Mouse (Mus musculus) CH12.LX (cell line): ENCODE measurements at regions not wholly inside any gene's neighbourhood (a gene's known extent, or its start where the extent isn't known, plus 50 kb on each side); places are given as distances from the start of the nearest gene placed in this dataset.

ENCODE experiments used
- DNase-seq: peaks from one replicate; pipeline ENCODE4 v3.0.0-alpha.2; 2013; ENCODE audit errors: extremely low read depth
- H3K27ac ChIP-seq: 2 replicates; pipeline ENCODE4 v1.5.1; 2012; ENCODE audit warnings: low read depth, mild to moderate bottlenecking, control low read depth, moderate library complexity; ENCODE audit not compliant: insufficient read depth
- H3K27me3 ChIP-seq: replicated peaks from 2 replicates; pipeline ENCODE3; 2012; ENCODE audit warnings: inconsistent platforms
- H3K36me3 ChIP-seq, 2 experiments: replicated peaks in 1 of 2; 2 replicates each; pipeline versions ENCODE3 to v1.6.1; 2012; ENCODE audit warnings: inconsistent platforms in 1 of 2, low read length in 1 of 2, mild to moderate bottlenecking in 1 of 2, mixed read lengths in 1 of 2, moderate library complexity in 1 of 2; ENCODE audit not compliant: control insufficient read depth in 1 of 2, insufficient read depth in 1 of 2
- H3K4me1 ChIP-seq, 2 experiments: 2 replicates each; pipeline ENCODE4 v1.6.1; 2012; ENCODE audit warnings: inconsistent platforms in 1 of 2, moderate library complexity in 1 of 2; ENCODE audit not compliant: insufficient read depth in 2 of 2, control insufficient read depth in 1 of 2
- H3K4me2 ChIP-seq: 2 replicates; pipeline ENCODE4 v1.6.1; 2012; ENCODE audit warnings: low read depth, mild to moderate bottlenecking, control low read depth; ENCODE audit not compliant: poor library complexity, insufficient read depth, severe bottlenecking
- H3K4me3 ChIP-seq, 3 experiments: fragments of 150-350 bp in 1 of 3; sonication (generic) in 1 of 3; replicated peaks in 1 of 3; 2 replicates each; pipeline versions ENCODE3 to v1.5.1; 2011 to 2012; ENCODE audit warnings: low read depth in 2 of 3, low read length in 2 of 3, mild to moderate bottlenecking in 2 of 3, moderate library complexity in 2 of 3, control low read depth in 1 of 3, improper control_type of control experiment in 1 of 3, inconsistent platforms in 1 of 3, mixed read lengths in 1 of 3; ENCODE audit not compliant: poor library complexity in 1 of 3
- H3K79me2 ChIP-seq: replicated peaks from 2 replicates; pipeline ENCODE4 v1.6.1; 2012; ENCODE audit warnings: mild to moderate bottlenecking, moderate library complexity; ENCODE audit not compliant: control insufficient read depth, poor library complexity, insufficient read depth, severe bottlenecking; ENCODE audit errors: extremely low read depth
- H3K9ac ChIP-seq: 2 replicates; pipeline ENCODE4 v1.6.1; 2012; ENCODE audit warnings: low read depth, mild to moderate bottlenecking, control low read depth, moderate library complexity; ENCODE audit not compliant: insufficient read depth
- H3K9me3 ChIP-seq: replicated peaks from 2 replicates; pipeline ENCODE3; 2012; ENCODE audit warnings: low read length, inconsistent platforms, mixed read lengths
- BHLHE40 ChIP-seq: IDR thresholded peaks from 2 replicates; pipeline ENCODE4 v1.6.1; 2011; ENCODE audit warnings: mild to moderate bottlenecking, low read depth, low read length, improper control_type of control experiment
- CHD1 ChIP-seq: IDR thresholded peaks from 2 replicates; pipeline ENCODE4 v1.6.1; 2012; ENCODE audit warnings: low read depth, low read length, improper control_type of control experiment, inconsistent platforms
- CTCF ChIP-seq, 2 experiments: IDR thresholded peaks in 1 of 2; conservative IDR thresholded peaks in 1 of 2; 2 replicates each; pipeline ENCODE4 v1.5.1; 2011 to 2012; ENCODE audit warnings: low read depth in 2 of 2, low read length in 2 of 2, improper control_type of control experiment in 1 of 2, inconsistent platforms in 1 of 2, mild to moderate bottlenecking in 1 of 2, moderate library complexity in 1 of 2
- E2F4 ChIP-seq: IDR thresholded peaks from 2 replicates; pipeline ENCODE4 v1.6.1; 2011; ENCODE audit warnings: low read depth, low read length, improper control_type of control experiment; ENCODE audit not compliant: insufficient replicate concordance
- ELF1 ChIP-seq: IDR thresholded peaks from 2 replicates; pipeline ENCODE4 v1.6.1; 2014; ENCODE audit warnings: low read depth, mild to moderate bottlenecking, inconsistent platforms, low read length, improper control_type of control experiment
- GABPA ChIP-seq: IDR thresholded peaks from 2 replicates; pipeline ENCODE4 v1.6.1; 2012; ENCODE audit warnings: low read depth, low read length, improper control_type of control experiment, inconsistent platforms; ENCODE audit not compliant: insufficient replicate concordance
- HCFC1 ChIP-seq: IDR thresholded peaks from 2 replicates; pipeline ENCODE4 v1.6.1; 2012; ENCODE audit warnings: low read depth, mild to moderate bottlenecking, inconsistent platforms, low read length, improper control_type of control experiment
- IRF4 ChIP-seq: IDR thresholded peaks from 2 replicates; pipeline ENCODE4 v1.6.1; 2014; ENCODE audit warnings: low read depth, mild to moderate bottlenecking, inconsistent platforms, low read length, improper control_type of control experiment
- JUN ChIP-seq: IDR thresholded peaks from 2 replicates; pipeline ENCODE4 v1.6.1; 2011; ENCODE audit warnings: low read depth, mild to moderate bottlenecking, low read length, improper control_type of control experiment, moderate library complexity; ENCODE audit not compliant: insufficient read depth
- JUND ChIP-seq: conservative IDR thresholded peaks from 2 replicates; pipeline ENCODE4 v1.6.1; 2011; ENCODE audit warnings: low read depth, low read length, improper control_type of control experiment
- MAX ChIP-seq: IDR thresholded peaks from 2 replicates; pipeline ENCODE4 v1.6.1; 2011; ENCODE audit warnings: low read length, improper control_type of control experiment
- MAZ ChIP-seq: IDR thresholded peaks from 2 replicates; pipeline ENCODE4 v1.6.1; 2012; ENCODE audit warnings: low read depth, mild to moderate bottlenecking, inconsistent platforms, low read length, improper control_type of control experiment, moderate library complexity
- MEF2A ChIP-seq: IDR thresholded peaks from 2 replicates; pipeline ENCODE4 v1.6.1; 2014; ENCODE audit warnings: low read depth, mild to moderate bottlenecking, inconsistent platforms, low read length, improper control_type of control experiment, borderline replicate concordance
- MXI1 ChIP-seq: IDR thresholded peaks from 2 replicates; pipeline ENCODE4 v1.6.1; 2011; ENCODE audit warnings: mild to moderate bottlenecking, low read depth, low read length, improper control_type of control experiment
- NRF1 ChIP-seq: IDR thresholded peaks from 2 replicates; pipeline ENCODE4 v1.6.1; 2014; ENCODE audit warnings: low read depth, mild to moderate bottlenecking, inconsistent platforms, low read length, improper control_type of control experiment, moderate library complexity
- POLR2A ChIP-seq: IDR thresholded peaks from 2 replicates; pipeline ENCODE4 v1.6.1; 2011; ENCODE audit warnings: low read depth, mild to moderate bottlenecking, improper control_type of control experiment, low read length
- POLR2AphosphoS2 ChIP-seq: IDR thresholded peaks from 2 replicates; pipeline ENCODE4 v1.6.1; 2011; ENCODE audit warnings: low read depth, low read length, improper control_type of control experiment
- RAD21 ChIP-seq: IDR thresholded peaks from 2 replicates; pipeline ENCODE4 v1.6.1; 2011; ENCODE audit warnings: low read depth, mild to moderate bottlenecking, low read length, improper control_type of control experiment, moderate library complexity
- SIN3A ChIP-seq: IDR thresholded peaks from 2 replicates; pipeline ENCODE4 v1.6.1; 2012; ENCODE audit warnings: low read length, improper control_type of control experiment, inconsistent platforms
- SMC3 ChIP-seq: IDR thresholded peaks from 2 replicates; pipeline ENCODE4 v1.6.1; 2011; ENCODE audit warnings: low read depth, low read length, improper control_type of control experiment
- TBP ChIP-seq: conservative IDR thresholded peaks from 2 replicates; pipeline ENCODE4 v1.6.1; 2011; ENCODE audit warnings: low read depth, low read length, improper control_type of control experiment
- USF1 ChIP-seq: IDR thresholded peaks from 2 replicates; pipeline ENCODE4 v1.6.1; 2014; ENCODE audit warnings: low read depth, mild to moderate bottlenecking, inconsistent platforms, low read length, improper control_type of control experiment
- USF2 ChIP-seq: conservative IDR thresholded peaks from 2 replicates; pipeline ENCODE4 v1.6.1; 2011; ENCODE audit warnings: low read depth, low read length, improper control_type of control experiment
- ZC3H11A ChIP-seq: IDR thresholded peaks from 2 replicates; pipeline ENCODE4 v1.6.1; 2012; ENCODE audit warnings: low read depth, mild to moderate bottlenecking, inconsistent platforms, low read length, improper control_type of control experiment
- ZMIZ1 ChIP-seq: IDR thresholded peaks from 2 replicates; pipeline ENCODE4 v1.6.1; 2012; ENCODE audit warnings: low read depth, mild to moderate bottlenecking, inconsistent platforms, low read length, improper control_type of control experiment
- dilution Hi-C: fragments of 300-500 bp; cut with MboI; formaldehyde crosslinking; loops from 2 replicates; pipeline ENCODE4 v1.14.3; 2020; ENCODE audit warnings: low sequenced_read_pairs; ENCODE audit not compliant: extremely low pct_unique_long_range_greater_than_20kb, extremely low pct_ligation_motif_present
- in situ Hi-C: fragments of 300-500 bp; cut with MboI; formaldehyde crosslinking; loops from 3 replicates; pipeline ENCODE4 v1.14.3; 2019; ENCODE audit warnings: low sequenced_read_pairs, low pct_ligation_motif_present, low pct_unique_long_range_greater_than_20kb, mixed read lengths

DNA sequence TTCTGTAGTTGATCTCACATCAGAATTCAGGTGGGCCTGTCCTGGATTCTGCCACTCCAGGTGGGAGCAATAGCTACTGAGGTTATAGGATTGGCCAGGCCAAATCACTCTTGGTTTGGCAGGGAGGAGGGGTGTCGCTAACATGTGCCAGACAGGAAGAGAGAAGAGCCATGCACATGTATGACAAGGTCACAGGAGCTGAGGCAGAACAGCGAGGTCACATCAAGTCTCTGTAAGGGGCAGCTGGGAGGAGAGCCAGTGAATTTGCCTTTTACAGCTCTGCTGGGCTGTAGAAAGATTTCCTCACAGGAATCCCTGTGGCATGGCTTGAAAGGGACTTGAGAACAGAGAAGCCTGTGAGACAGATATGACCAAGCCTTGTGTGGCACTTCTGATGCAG, 96.3 kb upstream of the Prok2 start:
- H3K4me1 ChIP-seq, result peaks cover 0 to 4% of the 10 kb centered on the region in 2 experiments; a peak in 2 of 4 replicates
- no peaks in the 10 kb centered on the region for H3K9me3 ChIP-seq
- no peak for TF ChIP-seq GABPA
- TF ChIP-seq JUND, result no peak
- TF ChIP-seq NRF1, result no peak
- TF ChIP-seq ZMIZ1, result no peak
- no peak for TF ChIP-seq IRF4
- TF ChIP-seq ZC3H11A, result no peak
- TF ChIP-seq MEF2A, result no peak
- no peak for TF ChIP-seq JUN
- no peak for TF ChIP-seq E2F4
- TF ChIP-seq MXI1, result no peak
- TF ChIP-seq CHD1, result no peak
- TF ChIP-seq HCFC1, result no peak
- no peak for TF ChIP-seq SIN3A
- no peak for TF ChIP-seq TBP
- no peak for TF ChIP-seq MAX
- TF ChIP-seq MAZ, result no peak
- in situ Hi-C loops, result no loop called here
- 0 out of 2 replicates have a peak overlapping the region, but pooled peaks have one; percentile 21 for H3K4me2 ChIP-seq
- dilution Hi-C loops, result no loop called here
- H3K4me3 ChIP-seq, result no peak overlapping the region
- no peaks in the 10 kb centered on the region for H3K27me3 ChIP-seq
- no peak overlapping the region for H3K9ac ChIP-seq
- H3K79me2 ChIP-seq, result no peaks in the 10 kb centered on the region
- DNase-seq, result no peak
- no peaks in the 10 kb centered on the region for H3K36me3 ChIP-seq
- no peak overlapping the region for H3K27ac ChIP-seq

DNA sequence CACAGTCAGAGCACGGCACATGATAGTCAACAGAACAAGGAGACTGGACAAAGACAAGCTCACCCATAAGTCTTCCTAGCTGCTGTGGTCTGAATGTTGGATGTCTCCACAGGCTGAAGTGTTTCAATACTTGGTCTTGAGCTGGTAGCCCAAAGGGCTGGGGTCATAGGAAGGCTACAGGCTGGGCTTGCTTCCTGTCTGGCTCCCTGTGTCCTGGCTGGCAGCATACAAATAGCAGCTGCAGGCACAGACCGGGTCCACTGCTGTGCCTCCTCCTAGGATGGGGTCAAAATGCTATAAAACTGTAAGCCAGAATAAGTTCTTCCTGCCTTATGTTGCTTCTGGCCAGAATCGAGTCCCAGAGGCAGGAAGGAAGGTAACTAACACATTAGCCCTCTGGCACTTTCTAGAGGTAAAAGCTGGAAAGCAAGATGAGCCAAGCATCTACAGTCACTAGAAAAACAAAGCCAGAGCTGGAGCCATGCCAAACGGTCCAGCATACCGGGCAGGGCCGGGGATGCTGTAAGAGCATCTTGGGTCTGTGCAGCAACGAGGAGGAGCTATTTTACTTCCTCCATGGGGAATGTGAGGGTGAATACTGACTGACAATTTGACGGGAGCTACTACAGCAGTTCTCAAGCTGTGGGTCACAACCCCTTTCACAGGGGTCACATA, 93.2 kb upstream of the Prok2 start:
- peaks cover 0 to 4% of the 10 kb centered on the region in 2 experiments; a peak in 2 of 4 replicates for H3K4me1 ChIP-seq
- H3K36me3 ChIP-seq, result no peaks in the 10 kb centered on the region
- in situ Hi-C loops, result no loop called here
- H3K27ac ChIP-seq, result no peak overlapping the region
- dilution Hi-C loops, result no loop called here
- TF ChIP-seq SMC3 (no peak), HCFC1 (no peak), USF2 (no peak), ZMIZ1 (no peak), RAD21 (no peak), POLR2AphosphoS2 (no peak), BHLHE40 (no peak), ELF1 (no peak), CTCF (conservative IDR thresholded peaks at IDR 0.05 in 1 of 2, IDR thresholded peaks at IDR 0.05 in 1 of 2; ENCODE audit: low read depth in 2 of 2, low read length in 2 of 2) (no peak), POLR2A (no peak), USF1 (no peak), CHD1 (no peak), MAZ (no peak)
- no peaks in the 10 kb centered on the region for H3K9me3 ChIP-seq
- no peaks in the 10 kb centered on the region for H3K27me3 ChIP-seq
- H3K9ac ChIP-seq, result no peak overlapping the region
- H3K79me2 ChIP-seq, result no peaks in the 10 kb centered on the region
- DNase-seq, result no peak
- H3K4me2 ChIP-seq, result no peak overlapping the region
- H3K4me3 ChIP-seq, result no peak overlapping the region
